Mouse (Mus musculus) intestine, postnatal 0 days (tissue): Measurements from ENCODE around the gene Xpnpep1. TPM values are rescaled to one million over a fixed set of nuclear protein-coding genes. Genes with fewer than 3 reads are reported as not detected.

ENCODE experiments used
- ATAC-seq: fragments of 200-750 bp; cut with Nextera tagmentation; 2 replicates; pipeline ENCODE4 v1.8.0; 2017; ENCODE audit warnings: mild to moderate bottlenecking, moderate TSS enrichment, moderate library complexity
- H3K27ac ChIP-seq: fragments of 300-500 bp; sonication (generic); 2 replicates; pipeline ENCODE4 v1.5.1; 2014; ENCODE audit warnings: mild to moderate bottlenecking, low read depth, low read length, moderate library complexity
- H3K27me3 ChIP-seq: fragments of 300-500 bp; sonication (generic); replicated peaks from 2 replicates; pipeline ENCODE4 v1.6.1; 2014; ENCODE audit warnings: low read length, mixed read lengths; ENCODE audit not compliant: control insufficient read depth, insufficient read depth
- H3K36me3 ChIP-seq: fragments of 300-500 bp; sonication (generic); 2 replicates; pipeline ENCODE4 v1.6.1; 2014; ENCODE audit warnings: mild to moderate bottlenecking, moderate library complexity; ENCODE audit not compliant: control insufficient read depth, insufficient read depth
- H3K4me1 ChIP-seq: fragments of 300-500 bp; sonication (generic); replicated peaks from 2 replicates; pipeline ENCODE4 v1.6.1; 2014; ENCODE audit warnings: antibody characterized with exemption, low read length, mixed read lengths; ENCODE audit not compliant: control insufficient read depth, insufficient read depth
- H3K4me2 ChIP-seq: fragments of 300-500 bp; sonication (generic); replicated peaks from 2 replicates; pipeline ENCODE4 v1.6.1; 2014; ENCODE audit warnings: low read depth, mild to moderate bottlenecking, moderate library complexity
- H3K4me3 ChIP-seq: fragments of 300-500 bp; sonication (generic); 2 replicates; pipeline ENCODE4 v1.5.1; 2014; ENCODE audit warnings: low read depth, low read length
- H3K9ac ChIP-seq: fragments of 300-500 bp; sonication (generic); 2 replicates; pipeline ENCODE4 v1.6.1; 2014; ENCODE audit warnings: mild to moderate bottlenecking, low read depth, low read length
- H3K9me3 ChIP-seq: fragments of 300-500 bp; sonication (generic); 2 replicates; pipeline ENCODE4 v1.6.1; 2016; ENCODE audit warnings: mixed run types; ENCODE audit not compliant: control insufficient read depth
- CTCF ChIP-seq: sonication (generic); IDR thresholded peaks from 2 replicates; pipeline ENCODE4 v1.5.1; 2016; ENCODE audit warnings: low read depth, mild to moderate bottlenecking, control low read depth, antibody characterized with exemption, moderate library complexity
- WGBS: fragments of 180-500 bp; shearing (Covaris S2); extraction: QIAGEN DNeasy Blood & Tissue Kit; methylation state at CpG from one replicate; pipeline ENCODE4 v1.1.7; 2014; 5-methylcytosine and 5-hydroxymethylcytosine counted together
- microRNA-seq: library from miRNA; unstranded; fragments of <30 nt; microRNA quantifications from one replicate; pipeline ENCODE4, GENCODE M21; 2016
- polyA plus RNA-seq: library from polyadenylated mRNA; unstranded; fragments of >200 nt; fragmentation: Nextera tagmentation; extraction: Ambion mirVana; gene quantifications from 2 replicates; pipeline ENCODE4 v1.2.1, GENCODE M21; 2015

Gene Xpnpep1
- polyA plus RNA-seq, 1 experiment from 2014 or later = 333 TPM

DNA sequence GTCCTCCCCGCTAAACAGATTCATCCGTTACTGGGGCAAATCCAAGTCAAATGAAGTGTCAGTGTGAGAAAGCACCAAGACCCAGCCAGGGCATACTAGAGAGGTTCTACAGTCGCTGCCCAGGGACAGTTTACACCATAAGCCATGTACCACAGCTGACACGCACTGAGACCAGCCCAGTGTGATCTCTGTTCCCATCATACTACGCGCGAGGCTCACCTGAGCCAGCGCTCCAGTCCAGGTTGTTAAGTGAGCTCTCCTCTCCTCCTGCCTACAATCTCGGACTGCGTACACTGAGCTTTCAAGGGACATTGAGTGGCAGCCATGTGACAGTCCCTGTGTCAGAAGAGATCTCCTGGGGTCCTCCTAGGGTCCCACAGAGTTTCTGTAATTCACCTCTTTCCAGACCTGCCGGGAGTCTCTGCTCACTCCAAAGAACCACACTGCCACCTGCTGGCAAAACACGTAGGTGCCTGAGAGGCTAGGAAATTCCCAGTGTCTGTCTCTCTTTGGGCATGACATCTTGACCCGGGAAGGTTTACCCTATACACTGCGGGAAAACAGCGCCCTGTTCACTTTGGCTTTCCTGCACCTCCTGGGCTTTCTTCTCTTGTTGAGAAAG is 64.3 kb downstream of the Xpnpep1 start:
- Histone ChIP-seq H3K9ac (no peak overlapping the region), H3K27ac (no peak overlapping the region), H3K4me1 (no peaks in the 10 kb centered on the region), H3K27me3 (no peaks in the 10 kb centered on the region), H3K36me3 (no peaks in the 10 kb centered on the region), H3K9me3 (no peaks in the 10 kb centered on the region), H3K4me3 (no peak overlapping the region), H3K4me2 (no peak overlapping the region)
- peak; percentile 47; the same call in 1 of the 2 replicates for ATAC-seq
- TF ChIP-seq CTCF = peak; percentile 88
- WGBS = 51% methylated on average over 15 of the region's 15 CpGs

DNA sequence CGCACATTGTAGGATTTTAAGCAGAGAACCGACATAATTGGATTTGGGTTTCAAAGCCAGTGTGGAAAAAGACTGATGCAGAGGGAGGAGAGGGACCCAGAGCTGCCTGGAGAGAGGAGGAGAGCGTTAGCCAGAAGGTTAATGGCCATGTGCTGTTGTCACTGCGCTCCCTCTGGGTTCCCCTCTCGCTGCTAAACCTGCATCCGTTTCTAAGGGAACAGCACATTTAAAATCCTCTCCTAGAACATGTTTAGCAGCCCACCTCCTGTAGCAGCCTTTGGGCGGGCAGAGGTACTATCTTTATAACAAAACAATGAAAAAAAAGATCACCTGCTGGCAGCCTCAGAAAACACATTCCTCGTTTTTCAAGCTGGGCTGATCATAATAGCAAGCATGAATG is 73.7 kb downstream of the Xpnpep1 start:
- Histone ChIP-seq H3K9ac (no peak overlapping the region), H3K4me1 (no peaks in the 10 kb centered on the region), H3K9me3 (no peaks in the 10 kb centered on the region), H3K27ac (no peak overlapping the region), H3K4me3 (no peak overlapping the region), H3K36me3 (no peaks in the 10 kb centered on the region), H3K4me2 (no peak overlapping the region), H3K27me3 (no peaks in the 10 kb centered on the region)
- TF ChIP-seq CTCF = no peak
- no peak for ATAC-seq
- WGBS = 76% methylated on average over 8 of the region's 8 CpGs

DNA sequence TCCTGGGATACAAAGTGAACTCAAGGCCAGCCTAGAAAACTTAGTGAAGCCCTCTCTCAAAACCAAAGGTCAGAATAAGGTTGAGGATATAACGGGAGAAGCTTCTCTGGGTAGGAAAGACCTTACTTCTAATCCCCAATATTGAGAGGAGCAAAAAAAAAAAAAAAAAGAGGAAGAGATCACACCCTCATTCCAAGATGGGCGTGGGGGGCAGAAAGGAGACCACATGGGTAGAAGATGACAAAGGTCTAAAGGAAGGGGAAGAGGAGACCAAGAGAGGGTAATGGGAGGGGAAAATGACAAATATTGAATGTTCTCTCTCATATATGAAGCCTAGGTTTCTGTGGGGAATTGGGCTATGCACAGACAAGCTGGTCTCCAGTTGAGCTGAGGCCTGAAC is 77.3 kb downstream of the Xpnpep1 start:
- ATAC-seq = no peak
- H3K27me3 ChIP-seq = no peaks in the 10 kb centered on the region
- no peak overlapping the region for H3K4me2 ChIP-seq
- no peak overlapping the region for H3K4me3 ChIP-seq
- no peak overlapping the region for H3K27ac ChIP-seq
- no peaks in the 10 kb centered on the region for H3K36me3 ChIP-seq
- no peaks in the 10 kb centered on the region for H3K9me3 ChIP-seq
- H3K4me1 ChIP-seq = no peaks in the 10 kb centered on the region
- H3K9ac ChIP-seq = no peak overlapping the region
- no peak for TF ChIP-seq CTCF
- WGBS = 90% methylated on average over 2 of the region's 2 CpGs

DNA sequence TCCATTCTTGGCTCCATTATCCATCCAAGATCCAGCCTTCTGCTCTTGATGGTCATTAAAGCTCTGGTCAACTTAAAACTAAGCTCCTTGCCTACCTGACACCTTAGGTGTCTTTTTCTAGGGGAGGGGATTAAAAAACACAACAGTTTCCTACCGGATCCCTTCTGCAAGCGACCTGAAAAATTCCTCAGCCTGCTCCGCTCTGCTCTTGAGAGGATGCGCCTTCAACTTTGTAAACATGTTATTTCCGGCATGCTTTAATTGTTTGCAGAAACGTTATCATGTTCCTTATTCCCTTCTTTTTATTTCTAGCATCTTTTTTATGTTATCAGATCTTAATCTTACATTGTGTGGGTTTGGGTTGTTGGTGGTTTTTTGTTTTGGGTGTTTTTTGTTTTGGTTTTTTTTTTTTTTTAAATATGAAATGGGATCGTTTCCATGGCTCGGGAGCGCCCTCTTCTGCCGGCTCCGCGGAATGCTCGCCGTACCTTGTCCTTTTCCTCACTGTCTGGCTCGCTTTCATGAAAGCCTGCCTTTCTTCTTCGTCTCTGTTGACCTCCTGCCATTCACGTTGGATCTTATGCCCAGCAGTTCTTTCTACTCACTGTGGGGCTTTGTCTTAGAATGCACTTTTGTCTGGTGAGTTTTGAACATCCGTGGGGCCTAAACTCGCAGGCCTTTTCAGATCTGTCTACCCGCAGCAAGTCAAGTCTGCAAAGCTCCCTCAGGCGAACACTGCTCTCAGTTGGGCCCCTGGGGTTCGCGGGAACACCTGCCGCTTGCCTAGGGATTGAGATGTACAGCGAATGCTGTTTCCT is 117.1 kb downstream of the Xpnpep1 start:
- ATAC-seq = no peak
- Histone ChIP-seq H3K9me3 (0 out of 2 replicates have a peak, but pooled peaks cover 6% of the 10 kb centered on the region), H3K36me3 (no peaks in the 10 kb centered on the region), H3K9ac (no peak overlapping the region), H3K4me1 (no peaks in the 10 kb centered on the region), H3K4me2 (peak overlapping the region; percentile 53), H3K4me3 (no peak overlapping the region), H3K27me3 (no peaks in the 10 kb centered on the region), H3K27ac (no peak overlapping the region)
- TF ChIP-seq CTCF = peak; percentile 80
- WGBS = 10% methylated on average over 25 of the region's 25 CpGs

DNA sequence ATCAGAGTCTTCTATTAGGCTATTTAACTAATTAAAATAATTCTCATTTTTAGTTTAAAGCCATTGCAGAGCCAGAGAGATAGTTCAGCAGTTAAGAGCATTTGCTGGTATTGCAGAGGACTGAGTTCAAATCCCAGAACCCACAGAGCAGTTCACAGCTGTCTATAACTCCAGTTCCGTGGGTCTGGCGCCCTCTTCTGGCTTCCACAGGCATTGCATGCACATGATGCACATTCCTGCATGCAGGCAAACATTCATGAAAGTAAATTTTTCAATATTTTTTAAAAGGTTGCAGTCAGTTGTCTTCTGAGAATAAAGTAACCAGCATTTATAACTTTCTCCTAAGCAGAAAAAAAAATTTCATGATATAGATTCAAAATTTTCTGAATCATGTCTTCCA is 135.8 kb downstream of the Xpnpep1 start:
- H3K9ac ChIP-seq = no peak overlapping the region
- no peak overlapping the region for H3K27ac ChIP-seq
- H3K4me2 ChIP-seq = no peak overlapping the region
- no peaks in the 10 kb centered on the region for H3K36me3 ChIP-seq
- no peaks in the 10 kb centered on the region for H3K27me3 ChIP-seq
- H3K4me1 ChIP-seq = no peaks in the 10 kb centered on the region
- 0 out of 2 replicates have a peak, but pooled peaks have one; percentile 22 for TF ChIP-seq CTCF
- WGBS = 25% methylated on average over 2 of the region's 2 CpGs
- no peaks in the 10 kb centered on the region for H3K9me3 ChIP-seq
- ATAC-seq = no peak
- H3K4me3 ChIP-seq = no peak overlapping the region

DNA sequence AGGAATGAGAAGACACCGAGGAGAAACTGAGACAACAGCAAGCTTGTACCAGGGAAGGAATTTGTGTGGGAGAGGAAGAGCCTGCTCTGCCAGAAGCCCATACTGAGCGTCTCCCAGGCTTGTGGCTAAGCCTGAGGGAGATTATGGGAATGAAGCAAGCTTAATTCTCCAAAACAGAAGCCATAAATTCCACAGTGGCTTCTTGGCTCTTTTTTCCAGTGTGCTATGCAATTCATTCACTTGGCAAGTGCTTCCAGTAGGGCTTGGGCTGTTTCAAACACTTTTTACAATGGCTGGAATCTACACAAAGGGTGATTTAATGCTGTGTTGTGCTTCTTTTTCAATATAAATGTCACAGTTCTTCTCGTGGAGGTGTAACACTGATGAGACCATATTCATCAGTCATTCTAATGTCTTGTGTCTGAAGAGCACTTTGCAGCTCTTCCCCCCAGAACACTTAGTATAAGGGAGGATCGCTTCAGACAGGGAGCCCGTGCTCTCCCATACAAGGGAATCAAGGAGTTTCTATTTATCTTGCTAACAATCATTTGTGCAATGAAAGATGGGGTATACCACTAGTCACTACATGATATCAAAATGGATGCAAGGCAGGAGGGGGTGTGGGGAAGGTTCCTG is 148.1 kb downstream of the Xpnpep1 start:
- no peak for TF ChIP-seq CTCF
- WGBS = 54% methylated on average over 5 of the region's 5 CpGs

More for the DNA sequence above, 148.1 kb downstream of the Xpnpep1 start:
- Histone ChIP-seq H3K4me2 (no peak overlapping the region), H3K27ac (no peak overlapping the region), H3K9me3 (no peaks in the 10 kb centered on the region), H3K36me3 (no peaks in the 10 kb centered on the region), H3K9ac (no peak overlapping the region), H3K27me3 (no peaks in the 10 kb centered on the region), H3K4me1 (no peaks in the 10 kb centered on the region), H3K4me3 (no peak overlapping the region)
- ATAC-seq = no peak

Small RNAs within 50 kb of the gene (microRNA-seq; reads per million reads assigned to microRNA genes)
- not detected for gene Mir6407

Other genes with a start within 250 kb of the Xpnpep1 start
- 46.8 and 50.9 TPM in 2 replicates for gene Add3, start 100.2 kb upstream of the Xpnpep1 start, polyA plus RNA-seq